Mouse (Mus musculus) limb, embryonic 13.5 days (tissue): Measurements from ENCODE around the gene Psmb2. TPM values are rescaled to one million over a fixed set of nuclear protein-coding genes. Genes with fewer than 3 reads are reported as not detected.

Experiments
- ATAC-seq: fragments of 200-750 bp; cut with Nextera tagmentation; 2 replicates; pipeline ENCODE4 v1.8.0; 2017; ENCODE audit warnings: low read depth, moderate number of reproducible peaks, moderate TSS enrichment; ENCODE audit not compliant: low FRiP score
- H3K27ac ChIP-seq: fragments of 300-500 bp; sonication (generic); 2 replicates; pipeline ENCODE4 v1.5.1; 2015; ENCODE audit warnings: inconsistent platforms, mild to moderate bottlenecking, moderate library complexity
- H3K27me3 ChIP-seq: fragments of 300-500 bp; sonication (generic); 2 replicates; pipeline ENCODE4 v1.6.1; 2015; ENCODE audit warnings: mild to moderate bottlenecking, inconsistent platforms
- H3K36me3 ChIP-seq: fragments of 300-500 bp; sonication (generic); 2 replicates; pipeline ENCODE4 v1.6.1; 2015; ENCODE audit warnings: inconsistent platforms, mild to moderate bottlenecking, moderate library complexity
- H3K4me1 ChIP-seq: fragments of 300-500 bp; sonication (generic); 2 replicates; pipeline ENCODE4 v1.6.1; 2015; ENCODE audit warnings: inconsistent platforms
- H3K4me2 ChIP-seq: fragments of 300-500 bp; sonication (generic); replicated peaks from 2 replicates; pipeline ENCODE4 v1.6.1; 2015; ENCODE audit warnings: inconsistent platforms, mild to moderate bottlenecking, moderate library complexity
- H3K4me3 ChIP-seq: fragments of 300-500 bp; sonication (generic); 2 replicates; pipeline ENCODE4 v1.5.1; 2015; ENCODE audit warnings: moderate library complexity, mild to moderate bottlenecking, inconsistent platforms
- H3K9ac ChIP-seq: fragments of 300-500 bp; sonication (generic); 2 replicates; pipeline ENCODE4 v1.6.1; 2015; ENCODE audit warnings: mild to moderate bottlenecking, inconsistent platforms
- H3K9me3 ChIP-seq: fragments of 300-500 bp; sonication (generic); 2 replicates; pipeline ENCODE4 v1.6.1; 2016; ENCODE audit warnings: inconsistent platforms
- WGBS: fragments of 180-500 bp; shearing (Covaris S2); methylation state at CpG from one replicate; pipeline ENCODE4 v1.1.7; 2015; 5-methylcytosine and 5-hydroxymethylcytosine counted together
- polyA plus RNA-seq: library from polyadenylated mRNA; unstranded; fragments of >200 nt; fragmentation: Nextera tagmentation; extraction: Ambion mirVana; gene quantifications from 2 replicates; pipeline ENCODE4 v1.2.1, GENCODE M21; 2015

Gene Psmb2
- polyA plus RNA-seq, 1 experiment from 2014 or later, result 501 TPM

- H3K9me3 ChIP-seq, result no peaks in the 10 kb centered on the region
These were observed 79.3 kb downstream of the Psmb2 start for GRCm38 (mm10) chr4:126756766-126757165.

GRCm38 (mm10) chr4:126758299-126758698 is 80.9 kb downstream of the Psmb2 start:
- Histone ChIP-seq H3K4me2 (no peak overlapping the region), H3K27ac (no peak overlapping the region), H3K4me1 (peaks cover 16% of the 10 kb centered on the region), H3K4me3 (no peak overlapping the region), H3K36me3 (peaks cover 27% of the 10 kb centered on the region), H3K9ac (no peak overlapping the region), H3K9me3 (no peaks in the 10 kb centered on the region), H3K27me3 (no peaks in the 10 kb centered on the region)
- 85% methylated on average over 5 of the region's 5 CpGs for WGBS
- no peak for ATAC-seq

More at GRCm38 (mm10) chr4:126756766-126757165, 79.3 kb downstream of the Psmb2 start:
- Histone ChIP-seq H3K4me3 (no peak overlapping the region), H3K4me2 (no peak overlapping the region), H3K9ac (no peak overlapping the region), H3K4me1 (peaks cover 19% of the 10 kb centered on the region), H3K36me3 (peaks cover 26% of the 10 kb centered on the region), H3K27ac (no peak overlapping the region), H3K27me3 (no peaks in the 10 kb centered on the region)
- no peak for ATAC-seq
- WGBS, result 91% methylated on average over 4 of the region's 4 CpGs

Other genes with a start within 250 kb of the Psmb2 start
- 17.6 and 22.5 TPM in 2 replicates for gene Ago3, start 248.1 kb upstream of the Psmb2 start, polyA plus RNA-seq
- gene Ago1, start 209.0 kb upstream of the Psmb2 start, polyA plus RNA-seq, result 4.9 and 5.5 TPM in 2 replicates
- gene Ago4, start 144.2 kb upstream of the Psmb2 start, polyA plus RNA-seq, result 2.9 and 3.1 TPM in 2 replicates
- gene Clspn, start 120.7 kb upstream of the Psmb2 start, polyA plus RNA-seq, result 44.0 and 46.3 TPM in 2 replicates
- 4.6 and 4.7 TPM in 2 replicates for gene 5730409E04Rik, start 67.8 kb upstream of the Psmb2 start, polyA plus RNA-seq
- gene Tfap2e, start 58.6 kb downstream of the Psmb2 start, polyA plus RNA-seq, result 0.06 TPM in 1 of 2 replicates, not detected in the other
- 31.8 and 34.6 TPM in 2 replicates for gene Ncdn, start 75.8 kb downstream of the Psmb2 start, polyA plus RNA-seq
- 16.9 and 17.6 TPM in 2 replicates for gene AU040320, start 75.9 kb downstream of the Psmb2 start, polyA plus RNA-seq